Mouse (Mus musculus) bone marrow macrophage, adult 2 months (primary cell): ENCODE measurements at regions not wholly inside any gene's neighbourhood (a gene's known extent, or its start where the extent isn't known, plus 50 kb on each side); places are given as distances from the start of the nearest gene placed in this dataset.

Experiments
- CTCF ChIP-seq: IDR thresholded peaks from 2 replicates; pipeline ENCODE4 v1.5.1; 2012; ENCODE audit warnings: low read depth, mild to moderate bottlenecking, low read length, moderate library complexity
- POLR2A ChIP-seq: IDR thresholded peaks from 2 replicates; pipeline ENCODE4 v1.6.1; 2012; ENCODE audit warnings: mild to moderate bottlenecking, low read depth, low read length, borderline replicate concordance

- TF ChIP-seq CTCF: no peak
- no peak for TF ChIP-seq POLR2A
Observed at GRCm38 (mm10) chr9:78941648-78942047, 326.3 kb downstream of the Cd109 start.
